Mouse (Mus musculus) CH12.LX (cell line): ENCODE data around the gene Snx11. TPM values are rescaled to one million over a fixed set of nuclear protein-coding genes. Genes with fewer than 3 reads are reported as not detected.

Experiments used
- DNase-seq: peaks from one replicate; pipeline ENCODE4 v3.0.0-alpha.2; 2013; ENCODE audit errors: extremely low read depth
- H3K27ac ChIP-seq: 2 replicates; pipeline ENCODE4 v1.5.1; 2012; ENCODE audit warnings: low read depth, mild to moderate bottlenecking, control low read depth, moderate library complexity; ENCODE audit not compliant: insufficient read depth
- H3K27me3 ChIP-seq: replicated peaks from 2 replicates; pipeline ENCODE3; 2012; ENCODE audit warnings: inconsistent platforms
- H3K36me3 ChIP-seq, 2 experiments: replicated peaks in 1 of 2; 2 replicates each; pipeline versions ENCODE3 to v1.6.1; 2012; ENCODE audit warnings: inconsistent platforms in 1 of 2, low read length in 1 of 2, mild to moderate bottlenecking in 1 of 2, mixed read lengths in 1 of 2, moderate library complexity in 1 of 2; ENCODE audit not compliant: control insufficient read depth in 1 of 2, insufficient read depth in 1 of 2
- H3K4me1 ChIP-seq, 2 experiments: 2 replicates each; pipeline ENCODE4 v1.6.1; 2012; ENCODE audit warnings: inconsistent platforms in 1 of 2, moderate library complexity in 1 of 2; ENCODE audit not compliant: insufficient read depth in 2 of 2, control insufficient read depth in 1 of 2
- H3K4me2 ChIP-seq: 2 replicates; pipeline ENCODE4 v1.6.1; 2012; ENCODE audit warnings: low read depth, mild to moderate bottlenecking, control low read depth; ENCODE audit not compliant: poor library complexity, insufficient read depth, severe bottlenecking
- H3K4me3 ChIP-seq, 3 experiments: fragments of 150-350 bp in 1 of 3; sonication (generic) in 1 of 3; replicated peaks in 1 of 3; 2 replicates each; pipeline versions ENCODE3 to v1.5.1; 2011 to 2012; ENCODE audit warnings: low read depth in 2 of 3, low read length in 2 of 3, mild to moderate bottlenecking in 2 of 3, moderate library complexity in 2 of 3, control low read depth in 1 of 3, improper control_type of control experiment in 1 of 3, inconsistent platforms in 1 of 3, mixed read lengths in 1 of 3; ENCODE audit not compliant: poor library complexity in 1 of 3
- H3K79me2 ChIP-seq: replicated peaks from 2 replicates; pipeline ENCODE4 v1.6.1; 2012; ENCODE audit warnings: mild to moderate bottlenecking, moderate library complexity; ENCODE audit not compliant: control insufficient read depth, poor library complexity, insufficient read depth, severe bottlenecking; ENCODE audit errors: extremely low read depth
- H3K9ac ChIP-seq: 2 replicates; pipeline ENCODE4 v1.6.1; 2012; ENCODE audit warnings: low read depth, mild to moderate bottlenecking, control low read depth, moderate library complexity; ENCODE audit not compliant: insufficient read depth
- H3K9me3 ChIP-seq: replicated peaks from 2 replicates; pipeline ENCODE3; 2012; ENCODE audit warnings: low read length, inconsistent platforms, mixed read lengths
- BHLHE40 ChIP-seq: IDR thresholded peaks from 2 replicates; pipeline ENCODE4 v1.6.1; 2011; ENCODE audit warnings: mild to moderate bottlenecking, low read depth, low read length, improper control_type of control experiment
- CHD1 ChIP-seq: IDR thresholded peaks from 2 replicates; pipeline ENCODE4 v1.6.1; 2012; ENCODE audit warnings: low read depth, low read length, improper control_type of control experiment, inconsistent platforms
- EP300 ChIP-seq: IDR thresholded peaks from 2 replicates; pipeline ENCODE4 v1.6.1; 2011; ENCODE audit warnings: low read length, improper control_type of control experiment
- JUN ChIP-seq: IDR thresholded peaks from 2 replicates; pipeline ENCODE4 v1.6.1; 2011; ENCODE audit warnings: low read depth, mild to moderate bottlenecking, low read length, improper control_type of control experiment, moderate library complexity; ENCODE audit not compliant: insufficient read depth
- MAFK ChIP-seq: IDR thresholded peaks from 2 replicates; pipeline ENCODE4 v1.6.1; 2011; ENCODE audit warnings: low read length, improper control_type of control experiment; ENCODE audit not compliant: insufficient replicate concordance
- MAX ChIP-seq: IDR thresholded peaks from 2 replicates; pipeline ENCODE4 v1.6.1; 2011; ENCODE audit warnings: low read length, improper control_type of control experiment
- MAZ ChIP-seq: IDR thresholded peaks from 2 replicates; pipeline ENCODE4 v1.6.1; 2012; ENCODE audit warnings: low read depth, mild to moderate bottlenecking, inconsistent platforms, low read length, improper control_type of control experiment, moderate library complexity
- MYC ChIP-seq: IDR thresholded peaks from 2 replicates; pipeline ENCODE4 v1.6.1; 2011; ENCODE audit warnings: low read depth, mild to moderate bottlenecking, improper control_type of control experiment, low read length
- NELFE ChIP-seq: IDR thresholded peaks from 2 replicates; pipeline ENCODE4 v1.6.1; 2011; ENCODE audit warnings: low read depth, low read length, improper control_type of control experiment
- POLR2A ChIP-seq: IDR thresholded peaks from 2 replicates; pipeline ENCODE4 v1.6.1; 2011; ENCODE audit warnings: low read depth, mild to moderate bottlenecking, improper control_type of control experiment, low read length
- POLR2AphosphoS2 ChIP-seq: IDR thresholded peaks from 2 replicates; pipeline ENCODE4 v1.6.1; 2011; ENCODE audit warnings: low read depth, low read length, improper control_type of control experiment
- RCOR1 ChIP-seq: conservative IDR thresholded peaks from 2 replicates; pipeline ENCODE4 v1.6.1; 2012; ENCODE audit warnings: low read depth, mild to moderate bottlenecking, inconsistent platforms, low read length, improper control_type of control experiment
- SMC3 ChIP-seq: IDR thresholded peaks from 2 replicates; pipeline ENCODE4 v1.6.1; 2011; ENCODE audit warnings: low read depth, low read length, improper control_type of control experiment
- USF1 ChIP-seq: IDR thresholded peaks from 2 replicates; pipeline ENCODE4 v1.6.1; 2014; ENCODE audit warnings: low read depth, mild to moderate bottlenecking, inconsistent platforms, low read length, improper control_type of control experiment
- ZKSCAN1 ChIP-seq: IDR thresholded peaks from 2 replicates; pipeline ENCODE4 v1.6.1; 2012; ENCODE audit warnings: low read depth, inconsistent platforms, low read length, improper control_type of control experiment, borderline replicate concordance
- ZMIZ1 ChIP-seq: IDR thresholded peaks from 2 replicates; pipeline ENCODE4 v1.6.1; 2012; ENCODE audit warnings: low read depth, mild to moderate bottlenecking, inconsistent platforms, low read length, improper control_type of control experiment
- ZNF384 ChIP-seq: IDR thresholded peaks from 2 replicates; pipeline ENCODE4 v1.6.1; 2012; ENCODE audit warnings: low read depth, low read length, improper control_type of control experiment, inconsistent platforms
- dilution Hi-C: fragments of 300-500 bp; cut with MboI; formaldehyde crosslinking; loops from 2 replicates; pipeline ENCODE4 v1.14.3; 2020; ENCODE audit warnings: low sequenced_read_pairs; ENCODE audit not compliant: extremely low pct_unique_long_range_greater_than_20kb, extremely low pct_ligation_motif_present
- in situ Hi-C: fragments of 300-500 bp; cut with MboI; formaldehyde crosslinking; loops from 3 replicates; pipeline ENCODE4 v1.14.3; 2019; ENCODE audit warnings: low sequenced_read_pairs, low pct_ligation_motif_present, low pct_unique_long_range_greater_than_20kb, mixed read lengths
- polyA plus RNA-seq: library from polyadenylated mRNA; unstranded; fragments of >175 nt; gene quantifications from 2 replicates; pipeline ENCODE4 v1.2.1, GENCODE M21; 2012; ENCODE audit warnings: low read depth; ENCODE audit not compliant: insufficient read length
- total RNA-seq, 2 experiments: library from RNA; depleted of rRNA; stranded (reverse); fragments of 300-350 nt in 1 of 2; fragments of >200 nt in 1 of 2; gene quantifications; 2 replicates each; pipeline ENCODE4 v1.2.3; 2012 to 2014

Snx11 gene
- total and polyA plus RNA-seq, 3 experiments, result 153 to 244 (median 217) TPM

DNA sequence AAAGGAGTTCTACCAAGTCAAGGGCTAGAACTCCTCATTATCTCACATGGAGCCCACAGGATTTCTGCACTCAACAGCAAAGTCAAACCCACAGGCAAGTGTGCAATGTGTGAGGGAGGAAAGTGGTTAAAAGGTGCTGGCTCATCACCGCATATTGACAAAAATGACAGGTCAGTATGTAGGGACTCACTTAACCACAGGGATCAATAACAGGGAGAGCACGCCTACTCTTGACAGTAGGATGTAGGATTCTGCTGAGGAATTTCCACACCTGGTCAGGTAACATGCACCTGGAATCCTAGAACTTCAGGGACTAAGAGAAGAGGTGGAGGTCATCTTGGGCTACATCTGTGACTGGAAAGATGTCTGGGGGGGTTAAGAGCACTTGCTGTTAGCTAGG is 38.5 kb upstream of the Snx11 start:
- no peak overlapping the region for H3K27ac ChIP-seq
- no peaks in the 10 kb centered on the region for H3K27me3 ChIP-seq
- peaks cover 76 to 95% of the 10 kb centered on the region in 2 experiments for H3K36me3 ChIP-seq
- no peak overlapping the region for H3K4me3 ChIP-seq
- no peaks in the 10 kb centered on the region for H3K9me3 ChIP-seq
- no peak for TF ChIP-seq BHLHE40
- TF ChIP-seq NELFE, result no peak
- no peak for TF ChIP-seq SMC3
- TF ChIP-seq MAZ, result no peak
- no peak for TF ChIP-seq MAX
- no peak for TF ChIP-seq MYC
- TF ChIP-seq EP300, result no peak
- no peak for TF ChIP-seq USF1
- no peak for TF ChIP-seq CHD1
- TF ChIP-seq RCOR1, result no peak
- no peak; the same call in 1 of the 2 replicates for TF ChIP-seq POLR2AphosphoS2
- TF ChIP-seq MAFK, result no peak
- no peak for TF ChIP-seq ZMIZ1
- no peak for TF ChIP-seq POLR2A
- TF ChIP-seq JUN, result no peak
- dilution Hi-C loops, result no loop called here
- H3K4me2 ChIP-seq, result no peak overlapping the region
- DNase-seq, result no peak
- H3K9ac ChIP-seq, result no peak overlapping the region
- in situ Hi-C loops, result no loop called here
- peaks cover 33 to 52% of the 10 kb centered on the region in 2 experiments for H3K4me1 ChIP-seq
- peaks cover 52% of the 10 kb centered on the region for H3K79me2 ChIP-seq

DNA sequence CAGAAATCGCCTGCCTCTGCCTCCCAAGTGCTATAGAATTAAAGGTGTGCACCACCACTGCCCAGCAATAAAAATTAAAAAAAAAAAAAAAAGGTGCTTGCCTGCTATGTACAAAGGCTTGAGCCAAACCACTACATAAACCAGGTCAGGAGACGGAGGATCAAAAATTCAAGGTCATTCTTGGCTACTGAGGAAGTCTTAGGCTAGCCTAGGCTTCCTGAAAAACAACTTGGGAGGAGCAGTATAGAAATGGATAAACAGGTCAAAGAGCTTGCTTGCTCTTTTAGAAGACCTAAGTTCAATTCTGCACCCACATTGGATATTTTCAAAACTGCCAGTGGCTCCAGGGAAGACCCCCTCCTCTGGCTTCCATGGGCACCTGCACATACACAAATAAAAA is 37.1 kb upstream of the Snx11 start:
- no peaks in the 10 kb centered on the region for H3K27me3 ChIP-seq
- H3K36me3 ChIP-seq, result peaks cover 71 to 94% of the 10 kb centered on the region in 2 experiments
- no peak overlapping the region for H3K9ac ChIP-seq
- no peak overlapping the region for H3K4me3 ChIP-seq
- peaks cover 20 to 37% of the 10 kb centered on the region in 2 experiments for H3K4me1 ChIP-seq
- H3K4me2 ChIP-seq, result no peak overlapping the region
- no peak for DNase-seq
- H3K9me3 ChIP-seq, result peaks cover 2% of the 10 kb centered on the region
- in situ Hi-C loops, result no loop called here
- dilution Hi-C loops, result no loop called here
- H3K27ac ChIP-seq, result no peak overlapping the region
- peak; percentile 50; the same call in 1 of the 2 replicates for TF ChIP-seq ZMIZ1
- TF ChIP-seq MAZ, result no peak
- no peak for TF ChIP-seq ZKSCAN1
- no peak for TF ChIP-seq EP300
- TF ChIP-seq SMC3, result 0 out of 2 replicates have a peak, but pooled peaks have one; percentile 3
- peak; percentile 32 for TF ChIP-seq ZNF384
- peaks cover 37% of the 10 kb centered on the region for H3K79me2 ChIP-seq
